Mouse (Mus musculus) megakaryocyte-erythroid progenitor cell, adult 5-6 weeks (primary cell): ENCODE measurements around the gene Irgm2. TPM values are rescaled to one million over a fixed set of nuclear protein-coding genes. Genes with fewer than 3 reads are reported as not detected.
"Not testable (repeated sequence)": the region's sequence is repeated elsewhere in the genome, so short reads cannot be mapped to it uniquely, and the experiment has no call there.

Source experiments
- ATAC-seq: replicated peaks from 2 replicates; pipeline ENCODE4 v1.8.0; 2016; ENCODE audit warnings: mild to moderate bottlenecking, inconsistent platforms; ENCODE audit not compliant: severe bottlenecking, poor library complexity, low FRiP score, low TSS enrichment
- total RNA-seq, 2 experiments: library from RNA; stranded (forward) in 1 of 2; stranded (reverse) in 1 of 2; fragments of 200-1000, 215-1000 nt in 1 of 2; fragments of >200 nt in 1 of 2; fragmentation: Nextera tagmentation in 1 of 2; gene quantifications; 2 replicates each; pipeline ENCODE4 v1.2.3; 2014 to 2017

Gene Irgm2
- total RNA-seq, 2 experiments from 2014 or later = 1.2 to 2.9 TPM

DNA sequence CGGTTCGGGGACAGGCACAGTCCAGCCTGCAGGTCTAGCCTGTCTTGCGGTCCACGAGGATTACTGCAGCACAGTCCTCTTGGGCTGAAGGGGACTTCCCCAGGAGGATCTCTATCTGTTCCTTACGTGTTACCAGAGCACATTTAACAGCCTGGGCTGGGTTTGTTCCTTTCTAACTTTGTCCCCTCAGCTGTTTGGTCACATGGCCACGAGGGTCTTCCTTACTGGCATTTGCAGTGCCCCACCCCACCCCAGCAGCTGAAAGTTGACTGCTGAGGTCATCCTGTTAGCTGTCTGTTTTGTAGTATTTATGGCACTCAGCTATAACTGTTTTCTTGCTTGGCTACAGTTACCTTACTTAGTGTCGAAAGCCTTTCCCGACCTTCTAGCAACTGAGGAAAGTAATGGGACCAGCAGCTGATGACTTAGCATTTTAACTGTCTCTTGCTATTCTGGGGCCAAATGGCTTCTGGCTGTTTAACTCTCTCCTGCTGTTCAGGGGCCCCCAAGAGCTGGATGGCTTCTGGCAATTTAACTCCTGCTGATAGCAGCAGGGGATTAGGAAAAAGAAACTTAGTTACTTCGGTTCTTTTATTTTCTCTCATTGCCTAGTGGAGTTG is 11.8 kb downstream of the Irgm2 start:
- 0 out of 2 replicates have a peak, but pooled peaks have one; percentile 25 for ATAC-seq

GRCm38 (mm10) chr11:58211682-58212067 is 12.3 kb downstream of the Irgm2 start:
- no peak for ATAC-seq

- no peak for ATAC-seq
These were observed 14.4 kb downstream of the Irgm2 start for GRCm38 (mm10) chr11:58213673-58214342.

DNA sequence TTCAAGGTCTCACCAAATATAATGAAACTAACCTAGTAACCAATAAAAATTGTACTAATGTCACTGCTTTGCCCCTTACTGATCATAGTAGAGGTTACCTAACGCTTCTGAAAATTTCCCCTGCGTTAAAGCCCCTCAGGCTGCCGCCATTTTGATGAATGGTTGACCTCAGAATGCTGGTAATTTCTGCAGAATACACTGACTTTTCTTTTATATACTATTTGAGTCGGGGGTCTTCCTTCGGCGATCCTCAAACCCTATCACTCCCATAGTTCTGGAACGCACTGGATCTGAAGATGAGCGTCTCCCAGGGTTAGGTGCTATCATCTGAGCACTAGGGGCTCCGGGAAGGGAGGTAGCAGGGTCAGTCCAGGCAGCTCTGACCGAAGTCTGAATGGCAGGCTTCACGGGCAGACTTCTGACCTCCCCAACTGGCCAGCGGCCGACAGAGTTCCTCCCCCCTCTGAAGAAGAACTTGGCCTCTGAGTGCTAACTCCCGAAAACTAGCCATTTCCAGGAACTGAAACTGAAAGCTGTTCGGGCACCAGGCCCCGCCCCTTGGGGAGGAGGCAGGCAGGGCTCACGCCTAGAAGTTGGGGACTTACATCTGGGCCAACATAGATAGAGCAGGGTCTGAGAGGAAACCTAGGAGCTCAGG is 15.1 kb downstream of the Irgm2 start:
- peak; percentile 99 for ATAC-seq

- not testable (repeated sequence) for ATAC-seq
These were observed 15.6 kb downstream of the Irgm2 start for GRCm38 (mm10) chr11:58215049-58215430.

DNA sequence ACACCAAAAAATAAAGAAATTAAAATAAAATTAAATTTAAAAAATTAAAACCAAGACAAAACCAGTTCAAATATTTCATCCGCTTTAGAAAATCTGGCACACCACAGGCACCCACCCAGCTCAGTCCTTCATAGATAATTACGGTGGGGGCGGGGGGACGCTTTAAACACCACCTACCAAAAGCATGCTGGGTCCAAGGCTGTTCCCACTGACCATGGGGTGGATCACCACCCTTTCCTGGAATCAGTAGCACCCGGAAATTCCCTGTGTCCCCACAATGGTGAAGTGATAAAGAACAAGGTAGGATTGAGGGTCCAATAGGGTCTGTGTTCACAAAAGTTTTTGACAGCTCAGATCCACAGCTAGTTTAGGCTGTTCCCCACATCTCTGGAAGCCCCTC is 16.4 kb downstream of the Irgm2 start:
- no peak for ATAC-seq

GRCm38 (mm10) chr11:58216823-58217222 is 17.4 kb downstream of the Irgm2 start:
- no peak for ATAC-seq

- ATAC-seq = no peak
These were observed 24.3 kb downstream of the Irgm2 start for GRCm38 (mm10) chr11:58223751-58224150.

GRCm38 (mm10) chr11:58224313-58224712 is 24.9 kb downstream of the Irgm2 start:
- no peak for ATAC-seq

- ATAC-seq = not testable (repeated sequence)
These were observed 25.5 kb downstream of the Irgm2 start for GRCm38 (mm10) chr11:58224872-58225271.

DNA sequence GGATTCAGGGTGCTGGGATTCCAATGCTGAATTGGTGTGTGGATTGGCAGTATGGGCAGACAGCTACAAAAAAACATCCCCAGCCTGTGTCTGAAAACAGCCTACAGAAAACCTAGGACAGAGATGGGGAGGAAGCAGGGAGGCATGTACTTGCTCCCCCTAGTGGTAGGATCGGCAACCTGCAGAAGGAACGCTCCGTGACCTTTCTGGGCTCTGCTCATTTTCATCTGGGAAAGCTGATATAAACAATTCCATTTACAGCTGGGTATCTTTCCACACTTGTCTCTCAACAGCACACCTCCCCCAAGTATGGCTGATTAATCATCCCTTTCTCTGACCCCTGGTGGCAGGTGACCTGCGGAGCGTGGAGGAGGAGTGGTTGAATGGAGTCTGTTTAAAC is 26.2 kb downstream of the Irgm2 start:
- ATAC-seq = peak; percentile 87

GRCm38 (mm10) chr11:58226425-58226824 is 27.0 kb downstream of the Irgm2 start:
- ATAC-seq = no peak

GRCm38 (mm10) chr11:58228021-58228420 is 28.6 kb downstream of the Irgm2 start:
- ATAC-seq = not testable (repeated sequence)

- no peak for ATAC-seq
These were observed 31.0 kb downstream of the Irgm2 start for GRCm38 (mm10) chr11:58230396-58230910.

- ATAC-seq = no peak
These were observed 31.7 kb downstream of the Irgm2 start for GRCm38 (mm10) chr11:58231156-58231555.

DNA sequence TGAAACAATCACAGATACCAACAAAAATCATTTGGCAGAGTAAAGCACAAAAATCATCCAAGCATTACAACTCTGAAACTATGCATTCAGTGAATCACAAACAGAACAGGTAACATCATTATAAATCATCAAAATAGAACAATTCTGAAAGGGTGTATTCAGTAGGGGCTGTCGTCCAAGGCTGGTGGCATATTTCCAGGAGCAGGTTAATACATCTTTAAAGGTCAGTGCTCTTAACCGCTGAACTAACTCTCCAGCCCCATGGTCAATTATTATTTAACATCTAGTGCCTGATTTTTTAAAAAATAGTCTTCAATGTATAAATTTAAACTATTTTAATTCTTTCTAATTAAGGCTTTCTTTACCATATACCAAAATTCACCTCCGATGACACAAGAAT is 35.1 kb downstream of the Irgm2 start:
- ATAC-seq = not testable (repeated sequence)

- peak; percentile 72 for ATAC-seq
These were observed 35.7 kb downstream of the Irgm2 start for GRCm38 (mm10) chr11:58235152-58235551.

DNA sequence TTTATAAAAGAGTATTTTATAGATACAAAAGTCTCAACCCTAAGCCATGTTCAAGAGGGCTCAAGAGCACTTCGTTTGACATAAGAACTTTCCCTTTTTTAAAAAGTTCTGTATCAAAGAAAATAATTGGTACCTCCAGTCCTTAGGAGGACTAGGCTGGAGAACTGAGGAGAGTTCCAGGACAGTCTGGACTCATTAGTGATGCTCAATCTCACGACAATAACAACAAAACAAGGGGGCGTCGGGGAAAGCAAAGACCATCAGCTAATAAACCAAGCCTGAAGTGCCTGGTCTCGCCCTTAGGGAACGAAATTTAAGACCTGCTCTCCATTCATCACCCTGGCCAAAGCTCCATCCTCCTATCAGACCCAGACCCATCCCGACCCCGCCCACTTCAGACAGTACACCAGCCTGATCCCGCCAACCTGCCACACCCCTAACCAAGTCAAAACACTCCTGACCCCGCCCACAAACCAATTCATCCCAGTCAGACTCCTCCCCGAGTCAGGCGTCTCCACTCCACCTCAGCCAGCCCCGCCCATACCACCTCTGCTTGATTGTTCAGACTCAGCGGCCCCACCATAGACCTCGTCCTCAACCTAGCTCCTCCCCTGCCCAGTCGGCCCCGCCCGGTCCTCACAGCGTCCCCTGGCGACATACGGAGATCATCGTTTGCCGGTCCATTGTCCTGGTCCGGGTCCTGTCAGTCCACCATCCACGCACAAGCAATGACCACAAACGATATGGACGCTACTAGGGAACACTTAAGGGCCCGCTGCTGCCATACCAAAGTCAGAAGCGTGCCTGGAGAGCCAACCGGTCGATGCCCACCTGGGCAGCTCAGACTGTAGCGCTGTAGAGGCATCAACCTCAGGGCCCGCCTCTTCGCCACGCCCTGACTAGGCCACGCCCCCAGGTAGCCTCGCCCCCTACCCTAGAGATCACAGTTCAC is 39.7 kb downstream of the Irgm2 start:
- peak; percentile 95 for ATAC-seq

DNA sequence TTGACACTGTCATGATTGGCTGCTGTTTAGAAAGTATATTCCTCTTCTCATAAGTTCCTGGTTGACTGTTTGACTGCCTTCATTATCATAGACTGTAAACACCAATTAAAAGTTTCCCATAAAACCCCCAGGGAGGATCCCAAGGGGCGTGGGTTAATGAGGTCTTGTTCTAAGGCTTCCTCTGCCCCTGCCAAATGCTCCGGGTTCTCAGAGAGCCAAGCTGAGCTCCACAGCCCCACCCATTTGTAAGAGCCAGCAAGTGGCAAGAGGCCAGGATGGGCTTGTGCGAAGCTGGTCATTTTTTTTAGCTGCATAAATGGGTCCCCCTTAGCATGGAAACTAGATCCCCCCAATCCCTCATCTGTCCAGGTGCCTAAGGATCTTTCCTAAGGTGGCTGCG is 47.9 kb downstream of the Irgm2 start:
- no peak for ATAC-seq
